Mouse (Mus musculus) lung, embryonic 14.5 days (tissue): Measurements from ENCODE around the gene Cbx8. TPM values are rescaled to one million over a fixed set of nuclear protein-coding genes. Genes with fewer than 3 reads are reported as not detected.

ENCODE experiments used
- ATAC-seq: fragments of 200-750 bp; cut with Nextera tagmentation; 2 replicates; pipeline ENCODE4 v1.8.0; 2017; ENCODE audit warnings: mild to moderate bottlenecking, moderate TSS enrichment, moderate library complexity; ENCODE audit not compliant: insufficient read depth
- DNase-seq: peaks from one replicate; pipeline ENCODE4 v3.0.0-alpha.2; 2015
- H3K27ac ChIP-seq: fragments of 300-500 bp; sonication (generic); 2 replicates; pipeline ENCODE4 v1.5.1; 2014; ENCODE audit warnings: low read depth, mild to moderate bottlenecking, moderate library complexity
- H3K27me3 ChIP-seq: fragments of 300-500 bp; sonication (generic); 2 replicates; pipeline ENCODE4 v1.6.1; 2014; ENCODE audit warnings: low read length, control low read depth; ENCODE audit not compliant: insufficient read depth
- H3K36me3 ChIP-seq: fragments of 300-500 bp; sonication (generic); 2 replicates; pipeline ENCODE4 v1.6.1; 2014; ENCODE audit warnings: control low read depth; ENCODE audit not compliant: insufficient read depth
- H3K4me1 ChIP-seq: fragments of 300-500 bp; sonication (generic); 2 replicates; pipeline ENCODE4 v1.6.1; 2014; ENCODE audit warnings: antibody characterized with exemption, control low read depth; ENCODE audit not compliant: insufficient read depth
- H3K4me2 ChIP-seq: fragments of 300-500 bp; sonication (generic); 2 replicates; pipeline ENCODE4 v1.6.1; 2014; ENCODE audit warnings: mild to moderate bottlenecking
- H3K4me3 ChIP-seq: fragments of 300-500 bp; sonication (generic); 2 replicates; pipeline ENCODE4 v1.5.1; 2014; ENCODE audit warnings: low read depth, low read length
- H3K9ac ChIP-seq: fragments of 300-500 bp; sonication (generic); 2 replicates; pipeline ENCODE4 v1.6.1; 2014
- H3K9me3 ChIP-seq: fragments of 300-500 bp; sonication (generic); 2 replicates; pipeline ENCODE4 v1.6.1; 2016; ENCODE audit warnings: low read depth, low read length, control low read depth
- CTCF ChIP-seq: IDR thresholded peaks from 2 replicates; pipeline ENCODE4 v1.5.1; 2016; ENCODE audit warnings: antibody characterized with exemption, low read depth
- WGBS: fragments of 180-500 bp; shearing (Covaris S2); extraction: QIAGEN DNeasy Blood & Tissue Kit; methylation state at CpG from one replicate; pipeline ENCODE4 v1.1.7; 2014; 5-methylcytosine and 5-hydroxymethylcytosine counted together
- polyA plus RNA-seq: library from polyadenylated mRNA; unstranded; fragments of >200 nt; fragmentation: Nextera tagmentation; extraction: Ambion mirVana; gene quantifications from 2 replicates; pipeline ENCODE4 v1.2.1, GENCODE M21; 2014

The Cbx8 gene
- polyA plus RNA-seq, 1 experiment from 2014 or later: 8.8 TPM

DNA sequence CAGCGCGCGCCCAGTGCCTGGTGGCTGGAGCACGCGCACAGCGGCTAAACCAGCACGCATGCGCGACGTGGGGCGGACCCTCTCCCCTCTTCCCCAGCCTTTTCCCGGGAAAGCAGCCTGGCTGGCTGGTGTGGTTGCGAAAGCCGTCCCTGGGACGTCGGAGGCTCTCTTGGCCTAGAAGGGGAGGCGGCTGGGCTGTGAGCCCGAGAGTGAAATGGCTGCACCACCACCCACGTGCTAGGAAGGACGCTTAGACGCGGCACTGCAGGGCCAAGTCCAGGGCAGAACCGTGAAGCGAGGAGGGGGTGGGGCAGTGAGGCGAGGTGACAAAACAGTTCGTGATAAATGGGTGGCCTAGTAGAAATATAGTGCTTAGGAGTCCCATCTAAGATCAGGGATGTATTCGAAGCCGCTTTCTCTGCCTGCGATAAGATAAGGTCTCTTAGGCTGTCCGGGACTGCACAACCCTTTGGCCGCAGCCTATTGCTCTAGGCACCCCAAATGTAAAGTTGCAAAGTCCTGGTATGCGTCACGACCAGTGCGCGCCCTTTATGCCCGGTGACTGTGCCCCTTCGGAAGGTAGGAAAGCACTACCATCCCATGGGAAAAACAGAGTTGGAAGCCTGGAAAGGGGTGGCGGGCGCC is 6.0 kb upstream of the Cbx8 start:
- no peak for TF ChIP-seq CTCF
- Histone ChIP-seq H3K4me1 (peaks cover 15% of the 10 kb centered on the region), H3K9ac (no peak overlapping the region; the same call in 1 of the 2 replicates), H3K4me3 (peak overlapping the region; percentile 25), H3K27me3 (peaks cover 100% of the 10 kb centered on the region), H3K9me3 (no peaks in the 10 kb centered on the region), H3K27ac (no peak overlapping the region), H3K4me2 (peak overlapping the region; percentile 51), H3K36me3 (no peaks in the 10 kb centered on the region)
- DNase-seq (peak; percentile 92), ATAC-seq (peak; percentile 64)
- 2% methylated on average over 39 of the region's 39 CpGs for WGBS

- no peaks in the 10 kb centered on the region for H3K9me3 ChIP-seq
- no peak overlapping the region for H3K9ac ChIP-seq
- no peak overlapping the region for H3K27ac ChIP-seq
- H3K4me1 ChIP-seq: peaks cover 24% of the 10 kb centered on the region
- peak; percentile 57 for TF ChIP-seq CTCF
- ATAC-seq (no peak), DNase-seq (peak; percentile 71)
- peak overlapping the region; percentile 27 for H3K4me2 ChIP-seq
- H3K4me3 ChIP-seq: peak overlapping the region; percentile 19
- 3% methylated on average over 41 of the region's 41 CpGs for WGBS
- no peaks in the 10 kb centered on the region for H3K36me3 ChIP-seq
- peaks cover 86% of the 10 kb centered on the region for H3K27me3 ChIP-seq
Observed at GRCm38 (mm10) chr11:119044551-119045337, 4.0 kb upstream of the Cbx8 start.

GRCm38 (mm10) chr11:119043761-119044550 is 3.2 kb upstream of the Cbx8 start:
- peaks cover 3% of the 10 kb centered on the region; the same call in 1 of the 2 replicates for H3K36me3 ChIP-seq
- peak overlapping the region; percentile 19; the same call in 1 of the 2 replicates for H3K4me3 ChIP-seq
- no peak overlapping the region for H3K27ac ChIP-seq
- DNase-seq (peak; percentile 61), ATAC-seq (no peak)
- H3K9me3 ChIP-seq: no peaks in the 10 kb centered on the region
- no peak overlapping the region; the same call in 1 of the 2 replicates for H3K4me2 ChIP-seq
- 3% methylated on average over 10 of the region's 10 CpGs for WGBS
- peak; percentile 62 for TF ChIP-seq CTCF
- no peak overlapping the region for H3K9ac ChIP-seq
- H3K4me1 ChIP-seq: peaks cover 26% of the 10 kb centered on the region
- peaks cover 82% of the 10 kb centered on the region for H3K27me3 ChIP-seq

DNA sequence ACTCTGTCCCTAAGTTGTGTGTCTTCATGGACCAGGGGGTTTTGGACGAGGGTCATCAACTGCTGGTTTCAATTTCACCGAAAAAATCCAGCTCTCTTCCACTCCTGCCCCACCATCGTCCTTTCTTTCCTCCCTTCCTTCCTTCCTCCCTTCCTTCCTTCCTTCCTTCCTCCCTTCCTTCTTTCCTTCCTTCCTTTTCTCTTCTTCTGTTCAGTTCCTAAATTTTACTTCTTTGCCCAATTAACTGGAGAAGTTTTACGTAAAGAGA is 2.4 kb upstream of the Cbx8 start:
- Histone ChIP-seq H3K4me2 (no peak overlapping the region), H3K36me3 (peaks cover 9% of the 10 kb centered on the region; the same call in 1 of the 2 replicates), H3K27me3 (peaks cover 82% of the 10 kb centered on the region), H3K9ac (no peak overlapping the region), H3K4me1 (peaks cover 26% of the 10 kb centered on the region), H3K4me3 (peak overlapping the region; percentile 14; the same call in 1 of the 2 replicates), H3K27ac (no peak overlapping the region), H3K9me3 (no peaks in the 10 kb centered on the region)
- ATAC-seq (no peak), DNase-seq (no peak)
- no peak for TF ChIP-seq CTCF
- WGBS: 3% methylated on average over 4 of the region's 4 CpGs

DNA sequence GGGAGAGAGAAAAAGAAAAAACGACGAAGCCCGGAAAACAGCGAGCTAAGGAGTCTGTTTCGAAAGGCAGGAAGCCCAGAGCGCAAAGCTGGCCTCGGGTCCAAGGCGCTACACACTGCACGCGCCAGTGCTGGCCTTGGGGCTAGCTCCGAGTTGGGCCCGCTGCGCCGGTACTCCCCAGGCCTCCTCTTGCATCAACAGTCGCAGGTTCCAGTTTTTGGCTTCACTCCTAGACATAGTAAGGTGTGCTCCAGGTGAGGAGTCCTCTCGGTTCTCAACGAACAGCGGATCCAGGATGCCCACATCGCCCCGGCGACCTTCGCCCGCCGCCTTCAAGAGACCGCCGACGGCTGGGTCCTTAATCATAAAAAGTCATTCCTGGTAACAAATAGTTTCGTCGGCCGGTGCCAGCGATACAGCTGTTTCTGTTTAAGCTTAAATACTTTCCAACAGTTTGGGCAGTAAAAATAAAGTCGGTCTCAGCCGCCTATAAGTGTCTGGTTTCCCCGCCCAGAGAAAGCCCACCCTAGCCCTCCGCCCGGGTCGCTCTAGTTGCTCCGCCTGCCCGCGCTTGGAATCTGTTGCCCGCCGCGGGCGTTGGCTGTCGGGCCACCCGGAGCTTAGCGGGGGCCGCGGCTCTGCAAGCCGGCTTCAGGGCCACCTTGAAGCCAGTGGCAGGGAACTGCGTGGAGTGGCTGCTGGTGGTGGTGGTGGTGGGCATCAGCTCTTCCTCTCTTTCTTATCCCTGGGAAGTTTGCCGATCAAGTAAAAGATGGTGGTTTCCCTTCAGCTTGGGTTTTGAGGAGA is 1.9 kb upstream of the Cbx8 start:
- 1% methylated on average over 52 of the region's 52 CpGs for WGBS
- no peak for TF ChIP-seq CTCF
- Histone ChIP-seq H3K27ac (no peak overlapping the region), H3K36me3 (peaks cover 9% of the 10 kb centered on the region; the same call in 1 of the 2 replicates), H3K9me3 (no peaks in the 10 kb centered on the region), H3K4me2 (peak overlapping the region; percentile 100; the same call in 1 of the 2 replicates), H3K27me3 (peaks cover 82% of the 10 kb centered on the region), H3K4me3 (peak overlapping the region; percentile 78; the same call in 1 of the 2 replicates), H3K9ac (no peak overlapping the region), H3K4me1 (peaks cover 31% of the 10 kb centered on the region)
- peak; percentile 58 for DNase-seq
- no peak for ATAC-seq

- peaks cover 9% of the 10 kb centered on the region; the same call in 1 of the 2 replicates for H3K36me3 ChIP-seq
- H3K4me2 ChIP-seq: peak overlapping the region; percentile 100
- peaks cover 28% of the 10 kb centered on the region for H3K4me1 ChIP-seq
- H3K9me3 ChIP-seq: no peaks in the 10 kb centered on the region
- 1% methylated on average over 30 of the region's 31 CpGs for WGBS
- peak overlapping the region; percentile 50 for H3K9ac ChIP-seq
- DNase-seq: peak; percentile 36
- H3K4me3 ChIP-seq: peak overlapping the region; percentile 78
- no peak overlapping the region for H3K27ac ChIP-seq
- ATAC-seq: 0 out of 2 replicates have a peak, but pooled peaks have one; percentile 1
- H3K27me3 ChIP-seq: peaks cover 82% of the 10 kb centered on the region
- TF ChIP-seq CTCF: no peak
Observed at GRCm38 (mm10) chr11:119041750-119042465, 1.1 kb upstream of the Cbx8 start.
